ENCODE assay signal across 7 mouse cellular contexts in genomic region chr1:52854029-52854428, GRCm38 (mm10). TPM values are rescaled to one million over a fixed set of nuclear protein-coding genes. Genes with fewer than 3 reads are reported as not detected.
DNase-seq lines count a peak whose midpoint lies in the region; ATAC-seq and TF ChIP-seq lines count a peak whose summit lies in the region.
"Not testable (repeated sequence)": the region's sequence is repeated elsewhere in the genome, so short reads cannot be mapped to it uniquely, and the experiment has no call there.

No protein-coding gene starts in this region.

- ATAC-seq in forebrain, embryonic 15.5 days (replicated peaks): 0 out of 2 replicates have a peak, but pooled peaks have one; percentile 32
- peak; percentile 40; the same call in 1 of the 2 replicates for ATAC-seq in hindbrain, embryonic 14.5 days (ENCODE audit: low FRiP score)
- ATAC-seq in megakaryocyte progenitor cell, adult 5-6 weeks (replicated peaks; ENCODE audit: poor library complexity): peak; percentile 98

- not testable (repeated sequence) for H3K27me3 ChIP-seq in cerebellum, adult 2 months (ENCODE audit: control insufficient read depth, insufficient read depth, low read length); forebrain, embryonic 15.5 days; hindbrain, embryonic 14.5 days (ENCODE audit: control insufficient read depth, insufficient read depth, low read length)

- not testable (repeated sequence) for TF ChIP-seq POLR2A in cerebellum, adult 2 months (IDR thresholded peaks at IDR 0.05; ENCODE audit: borderline replicate concordance, insufficient read depth, low read length)

- H3K4me2 ChIP-seq in forebrain, embryonic 15.5 days (replicated peaks); hindbrain, embryonic 14.5 days (replicated peaks): not testable (repeated sequence)

- 83% methylated on average over 1 of the region's 1 CpGs for WGBS in cerebellum, adult 2 months
- 65% methylated on average over 1 of the region's 1 CpGs for WGBS in forebrain, embryonic 15.5 days
- WGBS in hindbrain, embryonic 14.5 days: no CpG with 5 or more reads among the region's 1 CpGs

- not testable (repeated sequence) for H3K27ac ChIP-seq in cerebellum, adult 2 months (ENCODE audit: insufficient read depth, low read length); forebrain, embryonic 15.5 days (replicated peaks); hindbrain, embryonic 14.5 days

- not testable (repeated sequence) for H3K36me3 ChIP-seq in forebrain, embryonic 15.5 days; hindbrain, embryonic 14.5 days (replicated peaks; ENCODE audit: control insufficient read depth, insufficient read depth)

- not testable (repeated sequence) for H3K9me3 ChIP-seq in forebrain, embryonic 15.5 days; hindbrain, embryonic 14.5 days (ENCODE audit: control insufficient read depth, low read length)

- H3K4me1 ChIP-seq in cerebellum, adult 2 months (ENCODE audit: control insufficient read depth, insufficient read depth, low read length); forebrain, embryonic 15.5 days; hindbrain, embryonic 14.5 days (replicated peaks; ENCODE audit: control insufficient read depth, insufficient read depth, low read length): not testable (repeated sequence)

- H3K4me3 ChIP-seq in cerebellum, adult 2 months (replicated peaks; ENCODE audit: insufficient read depth, low read depth, low read length); forebrain, embryonic 15.5 days; hindbrain, embryonic 14.5 days (replicated peaks; ENCODE audit: low read length): not testable (repeated sequence)

- not testable (repeated sequence) for H3K9ac ChIP-seq in forebrain, embryonic 15.5 days (replicated peaks); hindbrain, embryonic 14.5 days

- peak; percentile 26; the same call in 1 of the 2 replicates for TF ChIP-seq CTCF in cerebellum, adult 2 months (IDR thresholded peaks at IDR 0.05; ENCODE audit: borderline replicate concordance, insufficient read depth, low read depth, low read length)

- DNase-seq in Muller cell, postnatal 12 days (ENCODE audit: inconsistent ontology term): peak; percentile 17
- DNase-seq in cerebellum, adult 2 months: peak in 1 of 2 experiments; percentile 39
- peak; percentile 40 for DNase-seq in hindbrain, embryonic 14.5 days (ENCODE audit: low spot score)
- DNase-seq in layer of hippocampus, adult 9-10 months (ENCODE audit: low spot score): peak; percentile 63
- peak; percentile 30 for DNase-seq in retina, adult 2 months (ENCODE audit: low read depth, low spot score)

RNA-seq across cellular contexts. Expression of gene Hibch, which starts 9.3 kb away (rescaled TPM):
- 23.4 and 27.9 TPM in 2 replicates for polyA plus RNA-seq in cerebellum, adult 2 months (2012; rRNA removed)
- 21.4 and 21.7 TPM in 2 replicates for polyA plus RNA-seq in forebrain, embryonic 15.5 days (2015; fragmentation: Nextera tagmentation; extraction: Ambion mirVana)
- polyA plus RNA-seq in hindbrain, embryonic 14.5 days (2014; fragmentation: Nextera tagmentation; extraction: Ambion mirVana): 28.4 and 32.3 TPM in 2 replicates
- 51.9 and 62.8 TPM in 2 replicates for total RNA-seq in megakaryocyte progenitor cell, adult 5-6 weeks (2015)
- 98.5 and 170 TPM in 2 replicates for total RNA-seq in megakaryocyte progenitor cell, adult 5-6 weeks (2017)

RNA-seq across cellular contexts. Expression of gene Inpp1, which starts 36.5 kb away (rescaled TPM):
- polyA plus RNA-seq in cerebellum, adult 2 months (2012; rRNA removed): 43.9 and 51.8 TPM in 2 replicates
- 20.0 and 24.3 TPM in 2 replicates for polyA plus RNA-seq in forebrain, embryonic 15.5 days (2015; fragmentation: Nextera tagmentation; extraction: Ambion mirVana)
- polyA plus RNA-seq in hindbrain, embryonic 14.5 days (2014; fragmentation: Nextera tagmentation; extraction: Ambion mirVana): 35.1 and 35.7 TPM in 2 replicates
- total RNA-seq in megakaryocyte progenitor cell, adult 5-6 weeks (2015): 9.8 and 14.7 TPM in 2 replicates
- total RNA-seq in megakaryocyte progenitor cell, adult 5-6 weeks (2017): 8.5 and 23.8 TPM in 2 replicates

Comparison
In these comparisons a context has a peak if more than half of its experiments do, and no peak if none do; other contexts are left out.
1. ATAC-seq: peak in every context shown above with its lines; median percentile 98 in megakaryocyte progenitor cell, adult 5-6 weeks; 40 in hindbrain, embryonic 14.5 days; 32 in forebrain, embryonic 15.5 days.